Mouse (Mus musculus) macrophage (primary cell): ENCODE data around the gene Vps13a. TPM values are rescaled to one million over a fixed set of nuclear protein-coding genes. Genes with fewer than 3 reads are reported as not detected.
"Not testable (repeated sequence)": the region's sequence is repeated elsewhere in the genome, so short reads cannot be mapped to it uniquely, and the experiment has no call there.

Experiments used
- H3K27ac ChIP-seq: fragments of 350-480 bp; formaldehyde crosslinking; 2 replicates; pipeline ENCODE4 v1.9.0; 2021
- H3K36me3 ChIP-seq: fragments of 350-480 bp; formaldehyde crosslinking; 2 replicates; pipeline ENCODE4 v1.9.0; 2021; ENCODE audit errors: inconsistent target
- H3K4me3 ChIP-seq: fragments of 350-480 bp; formaldehyde crosslinking; 2 replicates; pipeline ENCODE4 v1.9.0; 2021; ENCODE audit errors: inconsistent target
- H3K79me2 ChIP-seq: fragments of 350-480 bp; formaldehyde crosslinking; 2 replicates; pipeline ENCODE4 v1.9.0; 2021; ENCODE audit errors: inconsistent target
- WGBS: methylation state at CpG from one replicate; pipeline ENCODE4 v1.1.7; 2026; ENCODE audit warnings: inconsistent platforms; ENCODE audit not compliant: missing documents; 5-methylcytosine and 5-hydroxymethylcytosine counted together
- polyA plus RNA-seq: library from polyadenylated mRNA; stranded (reverse); fragments of 250-400 nt; gene quantifications from 3 replicates; pipeline ENCODE4 v1.2.4, GENCODE M21; 2018; ENCODE audit warnings: inconsistent platforms
- total RNA-seq, 78 experiments: library from RNA; depleted of rRNA; stranded (reverse); fragments of 250-400 nt; gene quantifications; 1 replicate in 9 of 78; 2 replicates in 24 of 78; 3 replicates in 43 of 78; 4 replicates in 2 of 78; pipeline ENCODE4 v1.2.4; 2018; ENCODE audit warnings: inconsistent platforms in 56 of 78

Gene Vps13a
- total RNA-seq (2018; cell fraction: chromatin; rRNA removed): 100 to 1,000 TPM in 18 of 26 experiments, 10 to 100 TPM in 8; 51.7 to 150 (median 111) TPM
- 10 to 100 TPM in 24 of 26 experiments, 1 to 10 TPM in 2; 8.0 to 18.3 (median 13.7) TPM for total RNA-seq (2018; cell fraction: cytosol; rRNA removed)
- total RNA-seq (2018; cell fraction: nucleus; rRNA removed): 10 to 100 TPM; 31.3 to 87.5 (median 57.4) TPM
- 9.3 to 10.2 TPM (median 10.1 TPM) in 3 replicates for polyA plus RNA-seq

- no peaks in the 10 kb centered on the region for H3K36me3 ChIP-seq
- peaks cover 43% of the 10 kb centered on the region for H3K79me2 ChIP-seq
- H3K4me3 ChIP-seq: peak within 1 kb of the TSS; percentile 82
- H3K27ac ChIP-seq: peak within 1 kb of the TSS; percentile 52
- WGBS: under 1% methylated on average over 61 of the region's 67 CpGs
Measured at GRCm38 (mm10) chr19:16780790-16781384, at the start of gene Vps13a. Gene Vps13a, minus strand, starts transcription at chr19:16780933.

- 12% methylated on average over 5 of the region's 5 CpGs for WGBS
- H3K27ac ChIP-seq: no peak overlapping the region
- H3K79me2 ChIP-seq: no peaks in the 10 kb centered on the region
- no peaks in the 10 kb centered on the region for H3K36me3 ChIP-seq
- no peak overlapping the region for H3K4me3 ChIP-seq
Measured at GRCm38 (mm10) chr19:16827657-16828056, 46.9 kb upstream of the Vps13a start.

GRCm38 (mm10) chr19:16825228-16825627, 44.5 kb upstream of the Vps13a start:
- WGBS: 89% methylated on average over 5 of the region's 5 CpGs
- H3K4me3 ChIP-seq: no peak overlapping the region
- H3K27ac ChIP-seq: no peak overlapping the region

GRCm38 (mm10) chr19:16814848-16815247, 34.1 kb upstream of the Vps13a start:
- Histone ChIP-seq H3K27ac (no peak overlapping the region), H3K4me3 (no peak overlapping the region), H3K36me3 (no peaks in the 10 kb centered on the region), H3K79me2 (no peaks in the 10 kb centered on the region)
- 26% methylated on average over 5 of the region's 5 CpGs for WGBS

More at GRCm38 (mm10) chr19:16825228-16825627, 44.5 kb upstream of the Vps13a start:
- H3K36me3 ChIP-seq: no peaks in the 10 kb centered on the region
- no peaks in the 10 kb centered on the region for H3K79me2 ChIP-seq

GRCm38 (mm10) chr19:16813306-16813705, 32.6 kb upstream of the Vps13a start:
- 88% methylated on average over 7 of the region's 7 CpGs for WGBS
- Histone ChIP-seq H3K79me2 (no peaks in the 10 kb centered on the region), H3K36me3 (no peaks in the 10 kb centered on the region), H3K4me3 (no peak overlapping the region), H3K27ac (no peak overlapping the region)

GRCm38 (mm10) chr19:16812072-16812608, 31.4 kb upstream of the Vps13a start:
- H3K36me3 ChIP-seq: no peaks in the 10 kb centered on the region
- WGBS: 94% methylated on average over 8 of the region's 8 CpGs
- H3K79me2 ChIP-seq: no peaks in the 10 kb centered on the region
- no peak overlapping the region for H3K27ac ChIP-seq
- no peak overlapping the region for H3K4me3 ChIP-seq

GRCm38 (mm10) chr19:16805102-16805501, 24.4 kb upstream of the Vps13a start:
- Histone ChIP-seq H3K27ac (no peak overlapping the region), H3K4me3 (no peak overlapping the region)
- 54% methylated on average over 3 of the region's 3 CpGs for WGBS

GRCm38 (mm10) chr19:16804578-16804977, 23.8 kb upstream of the Vps13a start:
- no peak overlapping the region for H3K27ac ChIP-seq
- WGBS: 30% methylated on average over 9 of the region's 11 CpGs
- H3K36me3 ChIP-seq: no peaks in the 10 kb centered on the region
- no peaks in the 10 kb centered on the region for H3K79me2 ChIP-seq
- H3K4me3 ChIP-seq: no peak overlapping the region

More at GRCm38 (mm10) chr19:16805102-16805501, 24.4 kb upstream of the Vps13a start:
- Histone ChIP-seq H3K36me3 (no peaks in the 10 kb centered on the region), H3K79me2 (no peaks in the 10 kb centered on the region)

- Histone ChIP-seq H3K36me3 (no peaks in the 10 kb centered on the region), H3K4me3 (no peak overlapping the region), H3K27ac (no peak overlapping the region), H3K79me2 (no peaks in the 10 kb centered on the region)
- WGBS: 0% methylated on average over 3 of the region's 3 CpGs
Measured at GRCm38 (mm10) chr19:16802707-16803106, 22.0 kb upstream of the Vps13a start.

GRCm38 (mm10) chr19:16802123-16802522, 21.4 kb upstream of the Vps13a start:
- H3K36me3 ChIP-seq: no peaks in the 10 kb centered on the region
- H3K27ac ChIP-seq: no peak overlapping the region
- H3K79me2 ChIP-seq: no peaks in the 10 kb centered on the region
- 67% methylated on average over 3 of the region's 3 CpGs for WGBS
- no peak overlapping the region for H3K4me3 ChIP-seq

GRCm38 (mm10) chr19:16797923-16798322, 17.2 kb upstream of the Vps13a start:
- Histone ChIP-seq H3K79me2 (no peaks in the 10 kb centered on the region), H3K4me3 (no peak overlapping the region), H3K27ac (no peak overlapping the region), H3K36me3 (no peaks in the 10 kb centered on the region)
- 69% methylated on average over 4 of the region's 4 CpGs for WGBS

- H3K79me2 ChIP-seq, H3K36me3 ChIP-seq, H3K4me3 ChIP-seq, H3K27ac ChIP-seq: not testable (repeated sequence)
- WGBS: 100% methylated on average over 3 of the region's 3 CpGs
Measured at GRCm38 (mm10) chr19:16794486-16794885, 13.8 kb upstream of the Vps13a start.

GRCm38 (mm10) chr19:16789930-16790329, 9.2 kb upstream of the Vps13a start:
- H3K79me2 ChIP-seq: no peaks in the 10 kb centered on the region
- H3K4me3 ChIP-seq: no peak overlapping the region
- 86% methylated on average over 4 of the region's 4 CpGs for WGBS
- no peaks in the 10 kb centered on the region for H3K36me3 ChIP-seq
- H3K27ac ChIP-seq: no peak overlapping the region

- Histone ChIP-seq H3K27ac (no peak overlapping the region), H3K79me2 (peaks cover 3% of the 10 kb centered on the region), H3K36me3 (no peaks in the 10 kb centered on the region), H3K4me3 (no peak overlapping the region)
- WGBS: 33% methylated on average over 3 of the region's 3 CpGs
Measured at GRCm38 (mm10) chr19:16784879-16785278, 4.1 kb upstream of the Vps13a start.

GRCm38 (mm10) chr19:16781406-16782019, 780 bp upstream of the Vps13a start:
- Histone ChIP-seq H3K79me2 (peaks cover 37% of the 10 kb centered on the region), H3K4me3 (peak overlapping the region; percentile 82), H3K27ac (peak overlapping the region; percentile 52), H3K36me3 (no peaks in the 10 kb centered on the region)
- 13% methylated on average over 10 of the region's 10 CpGs for WGBS
